ENCODE assay signal across 13 mouse cellular contexts in genomic region chr14:120292133-120292532, GRCm38 (mm10). TPM values are rescaled to one million over a fixed set of nuclear protein-coding genes. Genes with fewer than 3 reads are reported as not detected.
DNase-seq lines count a peak whose midpoint lies in the region; ATAC-seq and TF ChIP-seq lines count a peak whose summit lies in the region.
"Had no signal": no experiment of that assay in that cellular context is flagged by ENCODE, and none has a peak within 500 bp of the region (broad histone marks: within the 10 kb centered on the region; RNA-seq: fewer than 3 reads in every experiment).

No protein-coding gene starts in this region.

- H3K4me3 ChIP-seq in heart, adult 2 months: no peak overlapping the region
- no peak overlapping the region for H3K4me3 ChIP-seq in lung, embryonic 16.5 days (ENCODE audit: low read length)
- H3K4me3 ChIP-seq in lung, adult 2 months (replicated peaks; ENCODE audit: extremely low read depth, low read depth, low read length): no peak overlapping the region
- no peak overlapping the region for H3K4me3 ChIP-seq in intestine, embryonic 15.5 days (replicated peaks)
- H3K4me3 ChIP-seq in hindbrain, embryonic 14.5 days (replicated peaks; ENCODE audit: low read length): no peak overlapping the region
- H3K4me3 ChIP-seq in forebrain, postnatal 0 days (ENCODE audit: low read depth, low read length): no peak overlapping the region
- H3K4me3 ChIP-seq: hindbrain, embryonic 10.5 days; liver, embryonic 15.5 days had no signal

- no peak for TF ChIP-seq CTCF in heart, adult 2 months (IDR thresholded peaks at IDR 0.05)
- no peak for TF ChIP-seq CTCF in lung, adult 2 months (IDR thresholded peaks at IDR 0.05; ENCODE audit: insufficient read depth, low read length)
- TF ChIP-seq CTCF in forebrain, postnatal 0 days (IDR thresholded peaks at IDR 0.05; ENCODE audit: low read depth): no peak

- H3K79me2 ChIP-seq in heart, adult 2 months (replicated peaks; ENCODE audit: control insufficient read depth, insufficient read depth, low read length): peaks cover 12% of the 10 kb centered on the region

- no peak for ATAC-seq in lung, embryonic 16.5 days (ENCODE audit: low read depth)
- ATAC-seq in intestine, embryonic 15.5 days: no peak
- no peak for ATAC-seq in hindbrain, embryonic 14.5 days (ENCODE audit: low FRiP score)
- no peak for ATAC-seq in forebrain, postnatal 0 days

- no peak overlapping the region for H3K9ac ChIP-seq in heart, adult 2 months (ENCODE audit: low read depth, low read length)
- no peak overlapping the region for H3K9ac ChIP-seq in lung, embryonic 16.5 days (ENCODE audit: low read length)
- H3K9ac ChIP-seq in intestine, embryonic 15.5 days: no peak overlapping the region
- H3K9ac ChIP-seq in hindbrain, embryonic 14.5 days: no peak overlapping the region
- H3K9ac ChIP-seq in forebrain, postnatal 0 days: no peak overlapping the region
- H3K9ac ChIP-seq: liver, embryonic 15.5 days had no signal

- peaks cover 63% of the 10 kb centered on the region for H3K4me1 ChIP-seq in heart, adult 2 months (ENCODE audit: control insufficient read depth, insufficient read depth, low read length)
- peaks cover 76% of the 10 kb centered on the region for H3K4me1 ChIP-seq in lung, embryonic 16.5 days (replicated peaks; ENCODE audit: control insufficient read depth, insufficient read depth, low read length)
- peaks cover 52% of the 10 kb centered on the region for H3K4me1 ChIP-seq in lung, adult 2 months (ENCODE audit: control insufficient read depth, insufficient read depth, low read length)
- H3K4me1 ChIP-seq in intestine, embryonic 15.5 days (replicated peaks): peaks cover 65% of the 10 kb centered on the region
- peaks cover 14% of the 10 kb centered on the region for H3K4me1 ChIP-seq in hindbrain, embryonic 14.5 days (replicated peaks; ENCODE audit: control insufficient read depth, insufficient read depth, low read length)
- no peaks in the 10 kb centered on the region for H3K4me1 ChIP-seq in forebrain, postnatal 0 days (ENCODE audit: insufficient read depth)

- H3K27me3 ChIP-seq in heart, adult 2 months (ENCODE audit: control insufficient read depth, insufficient read depth, low read length): no peaks in the 10 kb centered on the region
- H3K27me3 ChIP-seq in lung, embryonic 16.5 days (ENCODE audit: control insufficient read depth, insufficient read depth, low read depth, low read length): no peaks in the 10 kb centered on the region
- no peaks in the 10 kb centered on the region for H3K27me3 ChIP-seq in intestine, embryonic 15.5 days (replicated peaks)
- H3K27me3 ChIP-seq in hindbrain, embryonic 14.5 days (ENCODE audit: control insufficient read depth, insufficient read depth, low read length): no peaks in the 10 kb centered on the region
- no peaks in the 10 kb centered on the region for H3K27me3 ChIP-seq in forebrain, postnatal 0 days (ENCODE audit: insufficient read depth, low read length)
- H3K27me3 ChIP-seq: liver, embryonic 15.5 days had no signal

- H3K27ac ChIP-seq in heart, adult 2 months: peak overlapping the region; percentile 20; the same call in 1 of the 2 replicates
- 0 out of 2 replicates have a peak overlapping the region, but pooled peaks have one; percentile 23 for H3K27ac ChIP-seq in lung, embryonic 16.5 days (ENCODE audit: low read length)
- H3K27ac ChIP-seq in intestine, embryonic 15.5 days: peak overlapping the region; percentile 52
- H3K27ac ChIP-seq in hindbrain, embryonic 14.5 days: no peak overlapping the region
- no peak overlapping the region for H3K27ac ChIP-seq in forebrain, postnatal 0 days (ENCODE audit: low read depth, low read length)
- H3K27ac ChIP-seq: hindbrain, embryonic 10.5 days; liver, embryonic 15.5 days had no signal

- no peaks in the 10 kb centered on the region for H3K9me3 ChIP-seq in lung, embryonic 16.5 days (ENCODE audit: control insufficient read depth, low read length)
- H3K9me3 ChIP-seq in intestine, embryonic 15.5 days: no peaks in the 10 kb centered on the region
- no peaks in the 10 kb centered on the region for H3K9me3 ChIP-seq in hindbrain, embryonic 14.5 days (ENCODE audit: control insufficient read depth, low read length)
- no peaks in the 10 kb centered on the region for H3K9me3 ChIP-seq in forebrain, postnatal 0 days (ENCODE audit: low read length)
- H3K9me3 ChIP-seq: hindbrain, embryonic 10.5 days; liver, embryonic 15.5 days had no signal

- H3K4me2 ChIP-seq in lung, embryonic 16.5 days (ENCODE audit: low read depth, low read length): no peak overlapping the region
- H3K4me2 ChIP-seq in intestine, embryonic 15.5 days (replicated peaks): no peak overlapping the region
- H3K4me2 ChIP-seq in hindbrain, embryonic 14.5 days (replicated peaks): no peak overlapping the region
- no peak overlapping the region for H3K4me2 ChIP-seq in forebrain, postnatal 0 days (ENCODE audit: low read depth)
- H3K4me2 ChIP-seq: liver, embryonic 15.5 days had no signal

- intact Hi-C loops in heart, adult 2 months (cut with DNase I): loop anchor here (2.0 kb wide), 1 partner anchor 13 kb away; no protein-coding TSS in a partner anchor
- intact Hi-C loops in heart, postnatal 14 days (cut with DNase I): no loop called here

- TF ChIP-seq POLR2A in heart, adult 2 months (IDR thresholded peaks at IDR 0.05; ENCODE audit: insufficient read depth, low read depth, low read length): no peak
- TF ChIP-seq POLR2A in lung, adult 2 months (IDR thresholded peaks at IDR 0.05; ENCODE audit: borderline replicate concordance, extremely low read depth, low read depth, low read length): no peak

- H3K36me3 ChIP-seq in heart, adult 2 months (ENCODE audit: control insufficient read depth, insufficient read depth, low read length): peaks cover 50% of the 10 kb centered on the region
- 0 out of 2 replicates have a peak, but pooled peaks cover 4% of the 10 kb centered on the region for H3K36me3 ChIP-seq in lung, embryonic 16.5 days (ENCODE audit: control insufficient read depth, insufficient read depth, low read length)
- H3K36me3 ChIP-seq in intestine, embryonic 15.5 days: no peaks in the 10 kb centered on the region
- H3K36me3 ChIP-seq in hindbrain, embryonic 14.5 days (replicated peaks; ENCODE audit: control insufficient read depth, insufficient read depth): no peaks in the 10 kb centered on the region
- no peaks in the 10 kb centered on the region for H3K36me3 ChIP-seq in forebrain, postnatal 0 days (ENCODE audit: insufficient read depth)
- H3K36me3 ChIP-seq: liver, embryonic 15.5 days had no signal

- WGBS in heart, adult 2 months: 35% methylated on average over 5 of the region's 5 CpGs
- 70% methylated on average over 5 of the region's 5 CpGs for WGBS in lung, embryonic 16.5 days
- 62% methylated on average over 5 of the region's 5 CpGs for WGBS in lung, adult 2 months
- WGBS in intestine, embryonic 15.5 days: 64% methylated on average over 5 of the region's 5 CpGs
- WGBS in hindbrain, embryonic 14.5 days: 89% methylated on average over 5 of the region's 5 CpGs
- 89% methylated on average over 5 of the region's 5 CpGs for WGBS in forebrain, postnatal 0 days

- DNase-seq in heart, adult 2 months: no peak
- no peak for DNase-seq in heart, postnatal 14 days
- DNase-seq in lung, adult 2 months: no peak
- no peak for DNase-seq in hindbrain, embryonic 14.5 days (ENCODE audit: low spot score)
- DNase-seq in forebrain, postnatal 0 days: no peak
- DNase-seq in urinary bladder, postnatal 25 days (ENCODE audit: low spot score): no peak
- DNase-seq: adrenal gland, postnatal 25 days; kidney, adult 8-10 months; layer of hippocampus, adult 9-11 months had no signal

- no peak for TF ChIP-seq EP300 in heart, adult 2 months (IDR thresholded peaks at IDR 0.05; ENCODE audit: insufficient read depth, low read depth, low read length)

RNA-seq across cellular contexts. Expression of gene Mbnl2, which starts 16.7 kb away (rescaled TPM):
- 100 to 1,000 TPM; 221 to 258 TPM for total RNA-seq in heart, adult 2 months (2021)
- 91.1 and 133 TPM in 2 replicates for polyA plus RNA-seq in heart, adult 2 months (2012; rRNA removed)
- 100 to 1,000 TPM; 237 to 252 TPM for total RNA-seq in heart, postnatal 14 days (2021)
- polyA plus RNA-seq in lung, embryonic 16.5 days (2015; fragmentation: Nextera tagmentation; extraction: Ambion mirVana): 162 and 164 TPM in 2 replicates
- polyA plus RNA-seq in lung, adult 2 months (2012; rRNA removed): 121 and 130 TPM in 2 replicates
- 105 and 111 TPM in 2 replicates for polyA plus RNA-seq in intestine, embryonic 15.5 days (2015; fragmentation: Nextera tagmentation; extraction: Ambion mirVana)
- 24.4 and 29.7 TPM in 2 replicates for polyA plus RNA-seq in hindbrain, embryonic 14.5 days (2014; fragmentation: Nextera tagmentation; extraction: Ambion mirVana)
- total RNA-seq in forebrain, postnatal 0 days (2014; rRNA removed): 38.9 and 58.6 TPM in 2 replicates
- polyA plus RNA-seq in forebrain, postnatal 0 days (2015; fragmentation: Nextera tagmentation; extraction: Ambion mirVana): 17.1 and 23.9 TPM in 2 replicates

Comparison
In these comparisons a context has a peak if more than half of its experiments do, and no peak if none do; other contexts are left out.
1. H3K27ac ChIP-seq: peak in heart, adult 2 months (single experiment), lung, embryonic 16.5 days (single experiment) and intestine, embryonic 15.5 days (single experiment); none in hindbrain, embryonic 14.5 days (single experiment) and forebrain, postnatal 0 days (single experiment).